Mouse (Mus musculus) midbrain, embryonic 14.5 days (tissue): ENCODE data around the gene Abhd17a. TPM values are rescaled to one million over a fixed set of nuclear protein-coding genes. Genes with fewer than 3 reads are reported as not detected.
A peak's percentile ranks its signal among the peaks of the same experiment; 100 is the strongest.

Source experiments
- ATAC-seq: fragments of 200-750 bp; cut with Nextera tagmentation; 2 replicates; pipeline ENCODE4 v1.8.0; 2017; ENCODE audit warnings: moderate number of reproducible peaks, moderate library complexity; ENCODE audit not compliant: low FRiP score, low TSS enrichment
- DNase-seq: peaks from one replicate; pipeline ENCODE4 v3.0.0-alpha.2; 2015
- H3K27ac ChIP-seq: fragments of 300-500 bp; sonication (generic); replicated peaks from 2 replicates; pipeline ENCODE4 v1.5.1; 2014; ENCODE audit warnings: mild to moderate bottlenecking, low read depth, low read length, moderate library complexity
- H3K27me3 ChIP-seq: fragments of 300-500 bp; sonication (generic); 2 replicates; pipeline ENCODE4 v1.6.1; 2014; ENCODE audit warnings: low read length, control low read depth, mixed read lengths; ENCODE audit not compliant: control insufficient read depth, insufficient read depth
- H3K36me3 ChIP-seq: fragments of 300-500 bp; sonication (generic); 2 replicates; pipeline ENCODE4 v1.6.1; 2014; ENCODE audit warnings: low read length, control low read depth; ENCODE audit not compliant: control insufficient read depth, insufficient read depth
- H3K4me1 ChIP-seq: fragments of 300-500 bp; sonication (generic); 2 replicates; pipeline ENCODE4 v1.6.1; 2014; ENCODE audit warnings: mild to moderate bottlenecking, antibody characterized with exemption, low read length, control low read depth; ENCODE audit not compliant: control insufficient read depth, insufficient read depth
- H3K4me2 ChIP-seq: fragments of 300-500 bp; sonication (generic); 2 replicates; pipeline ENCODE4 v1.6.1; 2014; ENCODE audit warnings: mild to moderate bottlenecking, low read length, moderate library complexity
- H3K4me3 ChIP-seq: fragments of 300-500 bp; sonication (generic); replicated peaks from 2 replicates; pipeline ENCODE4 v1.5.1; 2014; ENCODE audit warnings: low read depth, low read length
- H3K9ac ChIP-seq: fragments of 300-500 bp; sonication (generic); replicated peaks from 2 replicates; pipeline ENCODE4 v1.6.1; 2014; ENCODE audit warnings: mild to moderate bottlenecking, low read length, moderate library complexity
- H3K9me3 ChIP-seq: fragments of 300-500 bp; sonication (generic); 2 replicates; pipeline ENCODE4 v1.6.1; 2016; ENCODE audit warnings: low read length, control low read depth, mixed read lengths; ENCODE audit not compliant: control insufficient read depth
- WGBS: fragments of 180-500 bp; shearing (Covaris S2); extraction: QIAGEN DNeasy Blood & Tissue Kit; methylation state at CpG from one replicate; pipeline ENCODE4 v1.1.7; 2014; 5-methylcytosine and 5-hydroxymethylcytosine counted together
- polyA plus RNA-seq: library from polyadenylated mRNA; unstranded; fragments of >200 nt; fragmentation: Nextera tagmentation; extraction: Ambion mirVana; gene quantifications from 2 replicates; pipeline ENCODE4 v1.2.1, GENCODE M21; 2014

Abhd17a gene
- polyA plus RNA-seq, 1 experiment from 2014 or later: 128 TPM

- peaks cover 10% of the 10 kb centered on the region for H3K36me3 ChIP-seq
- H3K4me1 ChIP-seq: peaks cover 22% of the 10 kb centered on the region
- WGBS: 95% methylated on average over 29 of the region's 29 CpGs
- no peak overlapping the region for H3K9ac ChIP-seq
- H3K4me2 ChIP-seq: no peak overlapping the region
- no peaks in the 10 kb centered on the region for H3K9me3 ChIP-seq
- H3K27me3 ChIP-seq: no peaks in the 10 kb centered on the region
- no peak overlapping the region for H3K4me3 ChIP-seq
- DNase-seq (no peak), ATAC-seq (no peak)
- H3K27ac ChIP-seq: no peak overlapping the region
Observed at GRCm38 (mm10) chr10:80568876-80569275, 21.3 kb downstream of the Abhd17a start.

GRCm38 (mm10) chr10:80566375-80567092, 23.6 kb downstream of the Abhd17a start:
- Histone ChIP-seq H3K9ac (0 out of 2 replicates have a peak overlapping the region, but pooled peaks have one; percentile 23), H3K4me2 (peak overlapping the region; percentile 48), H3K9me3 (no peaks in the 10 kb centered on the region), H3K27me3 (no peaks in the 10 kb centered on the region), H3K4me1 (peaks cover 22% of the 10 kb centered on the region), H3K4me3 (0 out of 2 replicates have a peak overlapping the region, but pooled peaks have one; percentile 2), H3K27ac (peak overlapping the region; percentile 81), H3K36me3 (peaks cover 10% of the 10 kb centered on the region)
- 5% methylated on average over 17 of the region's 17 CpGs for WGBS
- DNase-seq (peak; percentile 91), ATAC-seq (peak; percentile 61; the same call in 1 of the 2 replicates)

- H3K4me2 ChIP-seq: peak within 1 kb of the TSS; percentile 94
- H3K4me1 ChIP-seq: peaks cover 12% of the 10 kb centered on the region; the same call in 1 of the 2 replicates
- peak within 1 kb of the TSS; percentile 93 for H3K27ac ChIP-seq
- no peaks in the 10 kb centered on the region for H3K36me3 ChIP-seq
- WGBS: under 1% methylated on average over 72 of the region's 72 CpGs
- no peaks in the 10 kb centered on the region for H3K9me3 ChIP-seq
- ATAC-seq (peak; percentile 80), DNase-seq (peak; percentile 97)
- peak within 1 kb of the TSS; percentile 96 for H3K9ac ChIP-seq
- no peaks in the 10 kb centered on the region for H3K27me3 ChIP-seq
- H3K4me3 ChIP-seq: peak within 1 kb of the TSS; percentile 97
Observed at GRCm38 (mm10) chr10:80561116-80561944, 28.8 kb downstream of the Abhd17a start, which contains the start of gene Rexo1. Gene Rexo1 (minus strand): TSS chr10:80561560.

- peak overlapping the region; percentile 93; the same call in 1 of the 2 replicates for H3K27ac ChIP-seq
Observed at GRCm38 (mm10) chr10:80560621-80561020, 29.5 kb downstream of the Abhd17a start.

GRCm38 (mm10) chr10:80559431-80559830, 30.7 kb downstream of the Abhd17a start:
- Histone ChIP-seq H3K4me1 (peaks cover 12% of the 10 kb centered on the region; the same call in 1 of the 2 replicates), H3K9me3 (no peaks in the 10 kb centered on the region), H3K27me3 (no peaks in the 10 kb centered on the region), H3K4me2 (no peak overlapping the region), H3K9ac (0 out of 2 replicates have a peak overlapping the region, but pooled peaks have one; percentile 23), H3K36me3 (no peaks in the 10 kb centered on the region), H3K27ac (no peak overlapping the region), H3K4me3 (no peak overlapping the region)
- DNase-seq (no peak), ATAC-seq (no peak)
- WGBS: 91% methylated on average over 7 of the region's 7 CpGs

More at GRCm38 (mm10) chr10:80560621-80561020, 29.5 kb downstream of the Abhd17a start:
- Histone ChIP-seq H3K36me3 (no peaks in the 10 kb centered on the region), H3K9ac (peak overlapping the region; percentile 96), H3K9me3 (no peaks in the 10 kb centered on the region), H3K27me3 (no peaks in the 10 kb centered on the region), H3K4me3 (peak overlapping the region; percentile 97), H3K4me1 (peaks cover 12% of the 10 kb centered on the region; the same call in 1 of the 2 replicates), H3K4me2 (peak overlapping the region; percentile 94)
- DNase-seq (no peak), ATAC-seq (no peak)
- 2% methylated on average over 13 of the region's 13 CpGs for WGBS

- no peak overlapping the region for H3K9ac ChIP-seq
- H3K4me1 ChIP-seq: peaks cover 12% of the 10 kb centered on the region; the same call in 1 of the 2 replicates
- WGBS: 32% methylated on average over 5 of the region's 5 CpGs
Observed at GRCm38 (mm10) chr10:80557346-80557965, 32.7 kb downstream of the Abhd17a start.

GRCm38 (mm10) chr10:80553997-80554396, 36.1 kb downstream of the Abhd17a start:
- Histone ChIP-seq H3K9me3 (no peaks in the 10 kb centered on the region), H3K9ac (no peak overlapping the region)
- WGBS: 95% methylated on average over 6 of the region's 6 CpGs

More at GRCm38 (mm10) chr10:80557346-80557965, 32.7 kb downstream of the Abhd17a start:
- H3K27ac ChIP-seq: no peak overlapping the region
- H3K4me2 ChIP-seq: no peak overlapping the region
- H3K36me3 ChIP-seq: no peaks in the 10 kb centered on the region
- DNase-seq (peak; percentile 83), ATAC-seq (no peak)
- no peak overlapping the region for H3K4me3 ChIP-seq
- H3K9me3 ChIP-seq: no peaks in the 10 kb centered on the region
- H3K27me3 ChIP-seq: no peaks in the 10 kb centered on the region

GRCm38 (mm10) chr10:80553575-80553974, 36.6 kb downstream of the Abhd17a start:
- Histone ChIP-seq H3K27ac (no peak overlapping the region), H3K36me3 (peaks cover 20% of the 10 kb centered on the region), H3K9ac (no peak overlapping the region), H3K4me1 (0 out of 2 replicates have a peak, but pooled peaks cover 3% of the 10 kb centered on the region), H3K4me3 (no peak overlapping the region), H3K4me2 (no peak overlapping the region), H3K9me3 (no peaks in the 10 kb centered on the region), H3K27me3 (no peaks in the 10 kb centered on the region)
- no peak for ATAC-seq
- no peak for DNase-seq
- 91% methylated on average over 8 of the region's 8 CpGs for WGBS

More at GRCm38 (mm10) chr10:80553997-80554396, 36.1 kb downstream of the Abhd17a start:
- Histone ChIP-seq H3K4me2 (no peak overlapping the region), H3K4me1 (0 out of 2 replicates have a peak, but pooled peaks cover 3% of the 10 kb centered on the region), H3K27ac (no peak overlapping the region), H3K36me3 (peaks cover 18% of the 10 kb centered on the region), H3K4me3 (no peak overlapping the region), H3K27me3 (no peaks in the 10 kb centered on the region)
- no peak for DNase-seq
- ATAC-seq: no peak
